Mouse (Mus musculus) urinary bladder, postnatal 25 days (tissue): Measurements from ENCODE around the gene Zfp772.
A peak's percentile ranks its signal among the peaks of the same experiment; 100 is the strongest.
"Not testable (repeated sequence)": the region's sequence is repeated elsewhere in the genome, so short reads cannot be mapped to it uniquely, and the experiment has no call there.

ENCODE experiments used
- DNase-seq: peaks from one replicate; pipeline ENCODE4 v3.0.0; 2022; ENCODE audit warnings: low spot score

Gene Zfp772

GRCm38 (mm10) chr7:7209313-7210151, at the start of gene Zfp772:
Gene Zfp772 (minus strand): TSS chr7:7209998.
- DNase-seq = peak; percentile 17

DNA sequence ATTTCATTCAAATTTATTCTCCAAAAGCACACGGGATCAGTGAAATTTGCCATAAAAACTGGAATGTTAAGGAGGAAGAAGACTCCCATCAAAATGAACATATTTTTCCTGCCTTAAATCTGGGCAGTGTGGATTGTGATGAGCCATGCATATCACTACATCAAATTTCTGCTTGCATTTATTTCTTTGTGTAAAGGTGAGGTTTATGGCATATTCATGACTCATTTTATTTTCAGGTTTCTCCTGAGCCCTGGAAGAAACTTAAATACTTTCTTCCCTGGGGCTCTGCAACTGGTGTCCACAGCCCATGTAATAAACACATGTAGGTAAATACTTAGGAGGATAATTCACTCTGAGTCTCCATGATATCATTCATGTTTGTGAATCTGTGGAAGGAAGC, 37.4 kb upstream of the Zfp772 start, which contains the start of gene Vmn2r29:
Gene Vmn2r29 (minus strand): TSS at position 101 of the 400 bp plus-strand sequence.
- DNase-seq = not testable (repeated sequence)

DNA sequence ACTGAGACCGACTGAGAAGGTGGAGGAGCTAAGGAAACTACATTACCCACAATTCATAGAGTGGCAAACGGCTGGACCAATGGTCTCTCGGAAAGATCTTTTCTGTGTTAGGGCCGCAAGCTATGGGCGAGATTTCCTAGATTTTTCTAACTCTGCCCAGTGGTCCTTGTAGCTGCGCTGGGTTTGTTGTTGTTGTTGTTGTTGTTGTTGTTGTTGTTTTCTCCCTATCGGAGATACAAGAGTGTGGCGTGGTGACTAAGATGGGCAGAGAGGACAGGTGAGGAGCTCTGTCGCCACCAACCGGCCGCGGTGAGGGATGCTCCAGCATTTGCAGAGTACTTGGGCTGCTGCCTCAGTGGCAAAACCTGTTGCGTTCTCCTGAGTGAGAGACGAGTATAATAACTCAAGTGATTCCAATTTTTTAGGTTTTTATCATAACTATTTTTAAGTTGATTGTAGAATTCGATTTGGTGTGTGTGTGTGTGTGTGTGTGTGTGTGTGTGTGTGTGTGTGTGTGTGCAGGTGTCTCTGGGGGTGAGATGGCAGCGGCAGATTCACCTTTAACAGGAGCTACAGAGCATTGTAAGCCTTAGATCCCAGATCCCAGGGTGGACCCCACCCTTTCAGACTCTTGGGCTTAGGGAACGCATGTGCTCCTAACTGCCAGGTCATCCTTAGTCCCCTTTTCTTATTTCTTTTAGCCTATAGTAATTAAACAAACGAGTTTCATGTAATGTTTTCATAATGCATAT, 21.4 kb downstream of the Zfp772 start:
- DNase-seq = peak; percentile 67

- DNase-seq = no peak
Observed at GRCm38 (mm10) chr7:7187417-7188190, 22.2 kb downstream of the Zfp772 start.

GRCm38 (mm10) chr7:7185897-7186296, 23.9 kb downstream of the Zfp772 start:
- DNase-seq = no peak

GRCm38 (mm10) chr7:7171227-7172147, 38.3 kb downstream of the Zfp772 start, which contains the start of gene Zfp418:
Gene Zfp418 (plus strand): TSS chr7:7171330.
- DNase-seq = peak; percentile 31
